Mouse (Mus musculus) midbrain, embryonic 11.5 days (tissue): ENCODE data around the gene Lgi1. TPM values are rescaled to one million over a fixed set of nuclear protein-coding genes. Genes with fewer than 3 reads are reported as not detected.

Experiments
- ATAC-seq: fragments of 200-750 bp; cut with Nextera tagmentation; 2 replicates; pipeline ENCODE4 v1.8.0; 2017; ENCODE audit warnings: moderate TSS enrichment, moderate library complexity; ENCODE audit not compliant: low FRiP score
- DNase-seq: peaks from one replicate; pipeline ENCODE4 v3.0.0; 2015; ENCODE audit warnings: low spot score; ENCODE audit errors: missing footprints
- H3K27ac ChIP-seq: fragments of 300-500 bp; sonication (generic); 2 replicates; pipeline ENCODE4 v1.5.1; 2014; ENCODE audit warnings: low read depth, low read length
- H3K27me3 ChIP-seq: fragments of 300-500 bp; sonication (generic); 2 replicates; pipeline ENCODE4 v1.6.1; 2014; ENCODE audit warnings: mild to moderate bottlenecking, low read length, moderate library complexity, mixed read lengths; ENCODE audit not compliant: control insufficient read depth, insufficient read depth
- H3K36me3 ChIP-seq: fragments of 300-500 bp; sonication (generic); 2 replicates; pipeline ENCODE4 v1.6.1; 2014; ENCODE audit warnings: mild to moderate bottlenecking, low read length, moderate library complexity, mixed read lengths; ENCODE audit not compliant: control insufficient read depth, insufficient read depth
- H3K4me1 ChIP-seq: fragments of 300-500 bp; sonication (generic); 2 replicates; pipeline ENCODE4 v1.6.1; 2014; ENCODE audit warnings: low read length; ENCODE audit not compliant: control insufficient read depth, insufficient read depth
- H3K4me2 ChIP-seq: fragments of 300-500 bp; sonication (generic); 2 replicates; pipeline ENCODE4 v1.6.1; 2014; ENCODE audit warnings: mild to moderate bottlenecking, moderate library complexity
- H3K4me3 ChIP-seq: fragments of 300-500 bp; sonication (generic); 2 replicates; pipeline ENCODE4 v1.5.1; 2014; ENCODE audit warnings: low read depth, low read length
- H3K9ac ChIP-seq: fragments of 300-500 bp; sonication (generic); 2 replicates; pipeline ENCODE4 v1.6.1; 2014; ENCODE audit warnings: low read length
- H3K9me3 ChIP-seq: fragments of 300-500 bp; sonication (generic); 2 replicates; pipeline ENCODE4 v1.6.1; 2016; ENCODE audit warnings: low read length; ENCODE audit not compliant: control insufficient read depth
- WGBS: fragments of 180-500 bp; shearing (Covaris S2); extraction: QIAGEN DNeasy Blood & Tissue Kit; methylation state at CpG from one replicate; pipeline ENCODE4 v1.1.7; 2014; 5-methylcytosine and 5-hydroxymethylcytosine counted together
- polyA plus RNA-seq: library from polyadenylated mRNA; unstranded; fragments of >200 nt; fragmentation: Nextera tagmentation; extraction: Ambion mirVana; gene quantifications from 2 replicates; pipeline ENCODE4 v1.2.1, GENCODE M21; 2014

Lgi1 gene
- polyA plus RNA-seq, 1 experiment from 2014 or later = 2.5 TPM

DNA sequence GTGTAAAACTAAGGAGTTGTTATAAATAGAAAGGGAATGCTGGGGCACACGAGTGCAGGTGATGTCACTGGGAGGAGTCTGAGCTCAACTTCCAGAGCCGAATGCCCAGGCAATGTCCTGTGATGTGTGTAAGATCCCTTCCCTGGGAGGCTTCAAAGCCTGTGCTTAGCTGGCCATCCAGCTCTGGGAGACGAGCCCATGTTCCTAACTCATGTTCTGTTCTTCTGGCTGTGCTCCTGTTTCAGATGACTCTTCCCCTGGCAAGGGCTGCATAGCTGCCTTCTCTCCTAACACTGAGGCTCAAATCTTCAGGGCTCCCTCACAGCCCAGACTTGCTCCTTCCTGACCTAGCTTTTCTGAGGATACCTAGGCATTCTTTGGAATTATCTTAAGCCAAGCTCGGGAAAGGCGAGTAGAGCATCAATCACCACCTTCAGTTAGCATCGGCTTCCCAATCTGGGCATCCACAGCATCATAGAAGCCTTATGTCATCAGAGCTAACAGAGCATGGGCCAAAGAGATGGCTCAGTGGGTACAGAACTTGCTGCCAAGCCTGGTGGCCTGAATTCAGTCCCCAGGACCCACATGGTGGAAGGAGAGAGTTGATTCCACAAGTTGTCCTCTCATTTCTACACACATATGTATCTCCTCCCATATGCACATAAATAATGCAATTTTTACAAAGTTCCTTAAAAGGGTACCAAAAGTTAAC is 52.4 kb downstream of the Lgi1 start:
- Histone ChIP-seq H3K9me3 (no peaks in the 10 kb centered on the region), H3K27ac (no peak overlapping the region), H3K4me3 (no peak overlapping the region), H3K9ac (no peak overlapping the region), H3K4me2 (no peak overlapping the region), H3K27me3 (no peaks in the 10 kb centered on the region), H3K36me3 (no peaks in the 10 kb centered on the region), H3K4me1 (no peaks in the 10 kb centered on the region)
- DNase-seq = peak; percentile 51
- no peak for ATAC-seq
- whole genome bisulfite sequencing = 88% methylated on average over 6 of the region's 6 CpGs

GRCm38 (mm10) chr19:38318308-38318707 is 54.0 kb downstream of the Lgi1 start:
- no peak overlapping the region for H3K27ac ChIP-seq
- no peaks in the 10 kb centered on the region for H3K27me3 ChIP-seq
- ATAC-seq (no peak), DNase-seq (no peak)
- H3K4me1 ChIP-seq = no peaks in the 10 kb centered on the region
- WGBS = 90% methylated on average over 4 of the region's 4 CpGs
- no peak overlapping the region for H3K9ac ChIP-seq
- H3K9me3 ChIP-seq = no peaks in the 10 kb centered on the region
- H3K4me3 ChIP-seq = no peak overlapping the region
- H3K4me2 ChIP-seq = no peak overlapping the region
- H3K36me3 ChIP-seq = no peaks in the 10 kb centered on the region

DNA sequence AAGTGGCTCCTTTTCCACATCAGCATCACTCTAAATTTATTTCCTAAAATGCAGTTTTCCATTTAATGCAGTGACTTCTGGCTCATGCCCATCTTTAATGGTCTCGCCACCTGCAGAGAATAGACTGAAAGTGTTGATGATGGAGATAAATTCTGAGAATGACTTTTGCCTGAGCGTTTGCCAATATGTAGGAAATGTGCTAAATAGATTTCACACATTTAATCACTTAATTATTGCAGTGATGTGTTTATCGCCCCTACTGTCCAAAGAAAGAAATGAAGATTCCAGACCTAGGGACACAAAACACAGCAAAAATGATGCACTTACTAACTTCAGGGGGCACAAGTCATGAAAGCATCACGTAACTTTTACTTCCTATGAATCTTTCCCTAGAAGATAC is 54.8 kb downstream of the Lgi1 start:
- Histone ChIP-seq H3K9me3 (no peaks in the 10 kb centered on the region), H3K27me3 (no peaks in the 10 kb centered on the region), H3K4me2 (no peak overlapping the region), H3K4me1 (peaks cover 5% of the 10 kb centered on the region), H3K4me3 (no peak overlapping the region), H3K36me3 (no peaks in the 10 kb centered on the region), H3K9ac (no peak overlapping the region), H3K27ac (no peak overlapping the region)
- 90% methylated on average over 4 of the region's 4 CpGs for WGBS
- no peak for ATAC-seq
- DNase-seq = no peak

DNA sequence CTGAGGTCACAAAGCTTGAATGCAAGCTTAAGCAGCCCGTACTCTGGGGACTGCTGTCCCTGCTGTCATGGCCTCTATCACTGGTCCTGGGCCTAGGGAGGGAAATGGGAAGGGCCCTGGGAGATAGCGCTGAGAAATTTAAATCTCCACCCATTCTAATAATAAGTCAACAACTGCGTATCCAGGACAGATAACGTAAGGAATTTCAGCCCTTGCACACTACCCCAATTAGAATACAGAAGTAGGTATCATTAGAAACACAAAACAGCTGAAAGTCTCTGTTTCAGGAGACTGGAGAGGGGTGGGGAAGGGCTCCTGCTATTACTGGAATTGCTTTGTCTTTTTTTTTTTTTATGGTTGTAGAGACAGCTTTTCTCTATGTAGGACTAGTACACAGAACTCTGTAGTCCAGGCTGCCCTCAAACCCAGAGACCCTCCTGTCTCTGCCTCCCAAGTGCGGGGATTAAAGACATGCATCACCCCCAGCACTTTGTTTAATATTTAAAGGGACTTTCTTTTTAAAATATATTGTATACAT is 56.4 kb downstream of the Lgi1 start:
- H3K27me3 ChIP-seq = no peaks in the 10 kb centered on the region
- peaks cover 10% of the 10 kb centered on the region for H3K4me1 ChIP-seq
- no peak overlapping the region for H3K9ac ChIP-seq
- ATAC-seq (no peak), DNase-seq (no peak)
- H3K9me3 ChIP-seq = no peaks in the 10 kb centered on the region
- H3K4me3 ChIP-seq = no peak overlapping the region
- H3K27ac ChIP-seq = no peak overlapping the region
- no peak overlapping the region for H3K4me2 ChIP-seq
- 88% methylated on average over 5 of the region's 5 CpGs for WGBS
- no peaks in the 10 kb centered on the region for H3K36me3 ChIP-seq

DNA sequence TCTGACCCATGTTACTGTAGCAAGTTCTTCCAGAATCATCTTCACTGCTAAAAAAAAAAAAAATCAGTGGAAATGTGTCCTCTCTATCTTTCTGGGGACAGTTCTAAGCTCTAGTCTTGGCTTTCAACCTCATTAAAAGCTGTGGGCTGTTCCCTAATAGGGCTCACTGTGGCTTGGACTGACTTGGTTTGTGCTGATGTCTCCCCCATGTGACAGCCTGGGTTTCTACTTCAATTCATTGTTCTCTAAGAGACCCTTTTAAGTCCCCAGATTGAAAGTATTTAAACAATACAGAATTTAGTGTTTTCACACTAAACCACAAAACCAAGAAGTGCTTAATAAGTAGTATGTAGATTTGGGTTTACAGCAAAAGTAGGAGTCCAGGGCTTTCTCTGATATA is 59.4 kb downstream of the Lgi1 start:
- DNase-seq (no peak), ATAC-seq (no peak)
- no peak overlapping the region for H3K4me2 ChIP-seq
- no peak overlapping the region for H3K9ac ChIP-seq
- H3K36me3 ChIP-seq = no peaks in the 10 kb centered on the region
- no peaks in the 10 kb centered on the region for H3K9me3 ChIP-seq
- no peaks in the 10 kb centered on the region for H3K27me3 ChIP-seq
- H3K4me3 ChIP-seq = no peak overlapping the region
- no peak overlapping the region for H3K27ac ChIP-seq
- H3K4me1 ChIP-seq = peaks cover 13% of the 10 kb centered on the region

DNA sequence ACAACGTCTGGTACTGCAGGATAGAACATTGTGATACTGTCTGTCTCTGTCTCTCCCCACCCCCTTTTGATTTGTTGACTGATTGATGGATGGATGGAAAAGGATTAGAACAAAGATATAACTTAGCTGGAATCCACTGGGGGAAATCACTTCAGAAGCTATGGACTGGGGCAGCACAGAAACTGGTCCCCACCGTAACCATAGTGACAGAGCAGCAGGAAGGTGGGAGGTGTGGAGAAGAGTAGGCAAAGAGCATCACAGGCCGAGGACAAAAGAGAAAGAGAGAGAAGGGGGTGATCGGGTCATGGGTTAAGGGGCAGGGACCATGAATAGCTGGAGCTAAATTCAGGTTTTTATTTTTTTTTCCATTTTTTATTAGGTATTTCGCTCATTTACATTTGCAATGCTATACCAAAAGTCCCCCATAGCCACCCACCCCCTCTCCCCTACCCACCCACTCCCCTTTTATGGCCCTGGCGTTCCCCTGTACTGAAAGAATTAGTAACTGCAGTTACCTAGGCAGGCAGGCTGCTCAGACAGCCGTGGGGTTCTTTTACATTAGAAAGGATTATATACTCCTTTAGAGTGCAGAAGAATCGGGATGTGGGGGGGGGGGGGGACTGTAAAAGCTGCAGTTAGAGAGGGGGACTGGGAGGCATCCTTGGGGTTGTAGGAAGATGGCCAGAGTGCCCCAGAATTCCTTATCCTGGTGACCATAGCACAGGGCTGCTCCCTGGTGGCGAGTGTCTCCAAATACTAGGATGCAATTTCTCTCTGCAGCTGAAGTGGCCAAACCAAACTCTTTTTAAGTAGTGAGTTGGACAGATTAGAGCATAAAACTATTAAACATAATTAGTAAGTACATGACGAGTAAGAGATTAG is 60.1 kb downstream of the Lgi1 start:
- H3K4me2 ChIP-seq = no peak overlapping the region
- H3K27ac ChIP-seq = no peak overlapping the region
- H3K36me3 ChIP-seq = no peaks in the 10 kb centered on the region
- no peak overlapping the region for H3K4me3 ChIP-seq
- no peaks in the 10 kb centered on the region for H3K9me3 ChIP-seq
- ATAC-seq = peak; percentile 75
- 17% methylated on average over 10 of the region's 10 CpGs for WGBS
- peak overlapping the region; percentile 30; the same call in 1 of the 2 replicates for H3K9ac ChIP-seq
- H3K4me1 ChIP-seq = peaks cover 13% of the 10 kb centered on the region
- H3K27me3 ChIP-seq = no peaks in the 10 kb centered on the region
- peak; percentile 89 for DNase-seq

GRCm38 (mm10) chr19:38325029-38325398 is 60.7 kb downstream of the Lgi1 start:
- no peak overlapping the region for H3K4me3 ChIP-seq
- peaks cover 13% of the 10 kb centered on the region for H3K4me1 ChIP-seq
- H3K36me3 ChIP-seq = no peaks in the 10 kb centered on the region
- peak; percentile 12; the same call in 1 of the 2 replicates for ATAC-seq
- no peak overlapping the region for H3K27ac ChIP-seq
- no peaks in the 10 kb centered on the region for H3K9me3 ChIP-seq
- 47% methylated on average over 4 of the region's 4 CpGs for WGBS
- no peak for DNase-seq
- no peak overlapping the region for H3K4me2 ChIP-seq
- no peaks in the 10 kb centered on the region for H3K27me3 ChIP-seq
- no peak overlapping the region; the same call in 1 of the 2 replicates for H3K9ac ChIP-seq

- Histone ChIP-seq H3K27me3 (no peaks in the 10 kb centered on the region), H3K36me3 (no peaks in the 10 kb centered on the region), H3K4me1 (peaks cover 13% of the 10 kb centered on the region), H3K9ac (no peak overlapping the region), H3K4me3 (no peak overlapping the region), H3K4me2 (no peak overlapping the region), H3K27ac (no peak overlapping the region), H3K9me3 (no peaks in the 10 kb centered on the region)
- ATAC-seq = no peak
- DNase-seq = no peak
- 90% methylated on average over 7 of the region's 7 CpGs for whole genome bisulfite sequencing
Measured at GRCm38 (mm10) chr19:38325854-38326253, 61.5 kb downstream of the Lgi1 start.

DNA sequence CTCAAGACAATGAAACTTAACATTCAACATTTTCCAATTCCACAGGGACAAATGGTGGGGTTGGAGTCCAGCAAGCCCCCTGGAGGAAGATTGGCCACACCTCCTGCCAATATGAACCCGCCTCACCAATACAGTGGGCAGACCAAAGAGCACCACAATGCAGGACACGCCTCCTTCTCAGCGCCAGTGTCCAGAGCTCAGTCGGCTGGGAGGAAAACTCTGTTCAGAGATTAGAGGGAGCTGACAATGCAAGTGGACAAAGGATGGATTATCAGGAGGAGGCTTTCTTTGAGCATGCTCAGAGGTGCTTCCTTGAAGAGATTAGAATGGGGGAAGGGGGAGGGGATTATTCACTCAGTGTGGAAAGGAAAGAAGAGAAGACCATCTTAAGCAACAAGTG is 62.7 kb downstream of the Lgi1 start:
- H3K36me3 ChIP-seq = no peaks in the 10 kb centered on the region
- DNase-seq (peak; percentile 91), ATAC-seq (peak; percentile 85)
- H3K4me2 ChIP-seq = no peak overlapping the region
- 21% methylated on average over 4 of the region's 4 CpGs for WGBS
- H3K4me1 ChIP-seq = peaks cover 13% of the 10 kb centered on the region
- no peaks in the 10 kb centered on the region for H3K9me3 ChIP-seq
- no peak overlapping the region for H3K27ac ChIP-seq
- no peaks in the 10 kb centered on the region for H3K27me3 ChIP-seq
- H3K9ac ChIP-seq = no peak overlapping the region
- no peak overlapping the region for H3K4me3 ChIP-seq
